Mouse (Mus musculus): Measurements from ENCODE around the gene Dennd1a. TPM values are rescaled to one million over a fixed set of nuclear protein-coding genes. Genes with fewer than 3 reads are reported as not detected.

Gene Dennd1a
- polyA plus RNA-seq, 1 experiment from 2014 or later, result 3.1 TPM

- Histone ChIP-seq H3K27me3 (ENCODE audit: control insufficient read depth, insufficient read depth, low read length) (no peaks in the 10 kb centered on the region), H3K9ac (ENCODE audit: low read length) (no peak overlapping the region), H3K36me3 (ENCODE audit: control insufficient read depth, insufficient read depth, low read length) (no peaks in the 10 kb centered on the region), H3K4me2 (replicated peaks; ENCODE audit: low read depth) (no peak overlapping the region), H3K4me1 (replicated peaks; ENCODE audit: control insufficient read depth, insufficient read depth) (no peaks in the 10 kb centered on the region), H3K4me3 (ENCODE audit: low read depth, low read length) (no peak overlapping the region), H3K9me3 (ENCODE audit: control insufficient read depth, low read length) (no peaks in the 10 kb centered on the region), H3K27ac (replicated peaks) (no peak overlapping the region)
- DNase-seq (ENCODE audit: low spot score) (no peak), ATAC-seq (ENCODE audit: low FRiP score, low TSS enrichment) (no peak)
- WGBS, result 91% methylated on average over 1 of the region's 1 CpGs
- no peak for TF ChIP-seq EP300 (optimal IDR thresholded peaks at IDR 0.05)
- TF ChIP-seq CTCF (IDR thresholded peaks at IDR 0.05; ENCODE audit: low read depth), result no peak
Measured at GRCm38 (mm10) chr2:38124727-38125126, 162.5 kb downstream of the Dennd1a start.

- TF ChIP-seq EP300 (optimal IDR thresholded peaks at IDR 0.05) (no peak), CTCF (IDR thresholded peaks at IDR 0.05; ENCODE audit: low read depth) (peak; percentile 33; the same call in 1 of the 2 replicates)
Measured at GRCm38 (mm10) chr2:38115000-38115399, 172.2 kb downstream of the Dennd1a start.

GRCm38 (mm10) chr2:38111655-38112351, 175.4 kb downstream of the Dennd1a start:
- H3K9me3 ChIP-seq (ENCODE audit: control insufficient read depth, low read length), result no peaks in the 10 kb centered on the region
- no peaks in the 10 kb centered on the region for H3K27me3 ChIP-seq (ENCODE audit: control insufficient read depth, insufficient read depth, low read length)
- no peak for ATAC-seq (ENCODE audit: low FRiP score, low TSS enrichment)
- no peak for DNase-seq (ENCODE audit: low spot score)
- no peaks in the 10 kb centered on the region for H3K36me3 ChIP-seq (ENCODE audit: control insufficient read depth, insufficient read depth, low read length)
- H3K9ac ChIP-seq (ENCODE audit: low read length), result no peak overlapping the region
- no peak overlapping the region for H3K27ac ChIP-seq (replicated peaks)
- no peak overlapping the region for H3K4me2 ChIP-seq (replicated peaks; ENCODE audit: low read depth)
- no peak for TF ChIP-seq EP300 (optimal IDR thresholded peaks at IDR 0.05)
- TF ChIP-seq CTCF (IDR thresholded peaks at IDR 0.05; ENCODE audit: low read depth), result peak; percentile 37; the same call in 1 of the 2 replicates
- no peaks in the 10 kb centered on the region for H3K4me1 ChIP-seq (replicated peaks; ENCODE audit: control insufficient read depth, insufficient read depth)
- no peak overlapping the region for H3K4me3 ChIP-seq (ENCODE audit: low read depth, low read length)
- 58% methylated on average over 5 of the region's 5 CpGs for WGBS

More at GRCm38 (mm10) chr2:38115000-38115399, 172.2 kb downstream of the Dennd1a start:
- H3K27ac ChIP-seq (replicated peaks), result no peak overlapping the region
- H3K27me3 ChIP-seq (ENCODE audit: control insufficient read depth, insufficient read depth, low read length), result no peaks in the 10 kb centered on the region
- no peak overlapping the region for H3K4me3 ChIP-seq (ENCODE audit: low read depth, low read length)
- no peak for DNase-seq (ENCODE audit: low spot score)
- no peak overlapping the region for H3K9ac ChIP-seq (ENCODE audit: low read length)
- WGBS, result 63% methylated on average over 2 of the region's 2 CpGs
- H3K4me2 ChIP-seq (replicated peaks; ENCODE audit: low read depth), result no peak overlapping the region
- no peak for ATAC-seq (ENCODE audit: low FRiP score, low TSS enrichment)
- no peaks in the 10 kb centered on the region for H3K36me3 ChIP-seq (ENCODE audit: control insufficient read depth, insufficient read depth, low read length)
- H3K4me1 ChIP-seq (replicated peaks; ENCODE audit: control insufficient read depth, insufficient read depth), result no peaks in the 10 kb centered on the region
- no peaks in the 10 kb centered on the region for H3K9me3 ChIP-seq (ENCODE audit: control insufficient read depth, low read length)

GRCm38 (mm10) chr2:38108586-38108985, 178.6 kb downstream of the Dennd1a start:
- 78% methylated on average over 2 of the region's 2 CpGs for WGBS
- no peak overlapping the region for H3K27ac ChIP-seq (replicated peaks)
- H3K27me3 ChIP-seq (ENCODE audit: control insufficient read depth, insufficient read depth, low read length), result no peaks in the 10 kb centered on the region
- no peak for DNase-seq (ENCODE audit: low spot score)
- no peak overlapping the region for H3K4me2 ChIP-seq (replicated peaks; ENCODE audit: low read depth)
- no peaks in the 10 kb centered on the region for H3K9me3 ChIP-seq (ENCODE audit: control insufficient read depth, low read length)
- H3K4me1 ChIP-seq (replicated peaks; ENCODE audit: control insufficient read depth, insufficient read depth), result no peaks in the 10 kb centered on the region
- no peak overlapping the region for H3K9ac ChIP-seq (ENCODE audit: low read length)
- H3K4me3 ChIP-seq (ENCODE audit: low read depth, low read length), result no peak overlapping the region
- no peak for TF ChIP-seq EP300 (optimal IDR thresholded peaks at IDR 0.05)
- H3K36me3 ChIP-seq (ENCODE audit: control insufficient read depth, insufficient read depth, low read length), result no peaks in the 10 kb centered on the region
- ATAC-seq (ENCODE audit: low FRiP score, low TSS enrichment), result no peak

GRCm38 (mm10) chr2:38102674-38103073, 184.5 kb downstream of the Dennd1a start:
- H3K36me3 ChIP-seq (ENCODE audit: control insufficient read depth, insufficient read depth, low read length), result no peaks in the 10 kb centered on the region
- WGBS, result 70% methylated on average over 1 of the region's 1 CpGs
- H3K9me3 ChIP-seq (ENCODE audit: control insufficient read depth, low read length), result no peaks in the 10 kb centered on the region
- no peaks in the 10 kb centered on the region for H3K4me1 ChIP-seq (replicated peaks; ENCODE audit: control insufficient read depth, insufficient read depth)
- H3K9ac ChIP-seq (ENCODE audit: low read length), result no peak overlapping the region
- no peak for ATAC-seq (ENCODE audit: low FRiP score, low TSS enrichment)
- no peak for DNase-seq (ENCODE audit: low spot score)
- no peak overlapping the region for H3K4me3 ChIP-seq (ENCODE audit: low read depth, low read length)
- no peak overlapping the region for H3K4me2 ChIP-seq (replicated peaks; ENCODE audit: low read depth)
- no peaks in the 10 kb centered on the region for H3K27me3 ChIP-seq (ENCODE audit: control insufficient read depth, insufficient read depth, low read length)
- H3K27ac ChIP-seq (replicated peaks), result no peak overlapping the region
- TF ChIP-seq CTCF (IDR thresholded peaks at IDR 0.05; ENCODE audit: low read depth) (no peak), EP300 (optimal IDR thresholded peaks at IDR 0.05) (no peak)

- Histone ChIP-seq H3K27me3 (ENCODE audit: control insufficient read depth, insufficient read depth, low read length) (no peaks in the 10 kb centered on the region), H3K4me1 (replicated peaks; ENCODE audit: control insufficient read depth, insufficient read depth) (no peaks in the 10 kb centered on the region), H3K36me3 (ENCODE audit: control insufficient read depth, insufficient read depth, low read length) (no peaks in the 10 kb centered on the region), H3K4me2 (replicated peaks; ENCODE audit: low read depth) (no peak overlapping the region), H3K9me3 (ENCODE audit: control insufficient read depth, low read length) (no peaks in the 10 kb centered on the region), H3K4me3 (ENCODE audit: low read depth, low read length) (no peak overlapping the region), H3K9ac (ENCODE audit: low read length) (no peak overlapping the region), H3K27ac (replicated peaks) (no peak overlapping the region)
- TF ChIP-seq EP300 (optimal IDR thresholded peaks at IDR 0.05) (no peak), CTCF (IDR thresholded peaks at IDR 0.05; ENCODE audit: low read depth) (no peak)
- 49% methylated on average over 7 of the region's 7 CpGs for WGBS
- no peak for ATAC-seq (ENCODE audit: low FRiP score, low TSS enrichment)
- no peak for DNase-seq (ENCODE audit: low spot score)
Measured at GRCm38 (mm10) chr2:38100289-38100688, 186.9 kb downstream of the Dennd1a start.

Data from stomach, postnatal 0 days (tissue).